Comparison of ENCODE assay signal across 16 mouse cellular contexts in the genomic region with DNA sequence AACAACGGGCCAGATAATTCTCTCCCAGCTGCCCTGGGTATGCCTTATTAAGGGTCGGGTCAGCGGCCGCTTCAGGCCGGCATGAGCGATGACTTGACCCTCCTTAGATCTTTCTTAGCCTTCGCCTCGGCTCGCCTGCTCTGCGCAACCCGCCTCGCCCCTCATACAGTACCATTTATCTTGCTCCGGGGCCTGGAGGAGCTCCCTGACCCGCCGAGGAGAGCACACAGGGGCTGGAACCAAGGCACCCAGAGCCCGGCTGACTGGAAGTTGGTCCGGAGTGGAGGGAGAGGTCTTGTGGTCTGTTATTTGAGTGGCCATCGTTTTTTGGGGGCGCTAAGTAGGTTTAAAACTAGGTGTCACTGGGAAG. TPM values are rescaled to one million over a fixed set of nuclear protein-coding genes. Genes with fewer than 3 reads are reported as not detected.
DNase-seq lines count a peak whose midpoint lies in the region; ATAC-seq and TF ChIP-seq lines count a peak whose summit lies in the region.
"Had no signal": no experiment of that assay in that cellular context is flagged by ENCODE, and none has a peak within 500 bp of the region (broad histone marks: within the 10 kb centered on the region; RNA-seq: fewer than 3 reads in every experiment).

No protein-coding gene starts in this region.

- H3K9ac ChIP-seq in lung, embryonic 14.5 days = peak overlapping the region; percentile 98
- H3K9ac ChIP-seq in heart, postnatal 0 days (replicated peaks; ENCODE audit: low read depth, low read length) = peak overlapping the region; percentile 82

- TF ChIP-seq CTCF in lung, embryonic 14.5 days (IDR thresholded peaks at IDR 0.05; ENCODE audit: low read depth) = no peak
- no peak for TF ChIP-seq CTCF in heart, postnatal 0 days (IDR thresholded peaks at IDR 0.05; ENCODE audit: low read depth)

- H3K9me3 ChIP-seq in lung, embryonic 14.5 days (ENCODE audit: low read depth, low read length) = no peaks in the 10 kb centered on the region
- H3K9me3 ChIP-seq in heart, postnatal 0 days (replicated peaks; ENCODE audit: control insufficient read depth, low read length) = no peaks in the 10 kb centered on the region

- no peak for ATAC-seq in lung, embryonic 14.5 days (ENCODE audit: insufficient read depth)
- no peak for ATAC-seq in heart, postnatal 0 days (ENCODE audit: insufficient read depth, low read depth)
- ATAC-seq: hindbrain, embryonic 16.5 days had no signal

- H3K27ac ChIP-seq in lung, embryonic 14.5 days (ENCODE audit: low read depth) = peak overlapping the region; percentile 97
- peak overlapping the region; percentile 88 for H3K27ac ChIP-seq in heart, postnatal 0 days (ENCODE audit: low read depth)
- H3K27ac ChIP-seq: macrophage had no signal

- H3K36me3 ChIP-seq in lung, embryonic 14.5 days (ENCODE audit: insufficient read depth) = peaks cover 45% of the 10 kb centered on the region
- H3K36me3 ChIP-seq in heart, postnatal 0 days (replicated peaks; ENCODE audit: control insufficient read depth, insufficient read depth, low read length) = peaks cover 15% of the 10 kb centered on the region; the same call in 1 of the 2 replicates

- H3K4me2 ChIP-seq in lung, embryonic 14.5 days = peak overlapping the region; percentile 84
- H3K4me2 ChIP-seq in heart, postnatal 0 days (ENCODE audit: low read depth, low read length) = peak overlapping the region; percentile 75

- TF ChIP-seq EP300 in heart, postnatal 0 days (IDR thresholded peaks at IDR 0.05; ENCODE audit: low read depth) = no peak

- WGBS in lung, embryonic 14.5 days = 1% methylated on average over 19 of the region's 19 CpGs
- 7% methylated on average over 19 of the region's 19 CpGs for WGBS in heart, postnatal 0 days

- H3K4me3 ChIP-seq in lung, embryonic 14.5 days (ENCODE audit: low read depth, low read length) = peak overlapping the region; percentile 63
- peak overlapping the region; percentile 64 for H3K4me3 ChIP-seq in heart, postnatal 0 days (ENCODE audit: low read depth, low read length)

- peak; percentile 60 for DNase-seq in embryo, embryonic 11 days
- no peak for DNase-seq in embryo, embryonic 10.5 days (ENCODE audit: low spot score)
- peak; percentile 53 for DNase-seq in lung, embryonic 14.5 days
- DNase-seq in lung, adult 18-20 months = no peak
- DNase-seq in ZHBTc4 (ENCODE audit: low read depth, low spot score) = peak; percentile 45
- peak; percentile 15 for DNase-seq in heart, postnatal 0 days (ENCODE audit: low spot score)
- no peak for DNase-seq in spleen, adult 12 weeks (ENCODE audit: low spot score)
- no peak for DNase-seq in thymus, postnatal 0 days (ENCODE audit: low spot score)
- DNase-seq: cerebellum, adult 9-10 months; gastrocnemius, postnatal 36 days; right cerebral cortex, postnatal 25 days; thymus, postnatal 14 days had no signal

- no peaks in the 10 kb centered on the region for H3K4me1 ChIP-seq in lung, embryonic 14.5 days (ENCODE audit: insufficient read depth)
- H3K4me1 ChIP-seq in heart, postnatal 0 days (ENCODE audit: control insufficient read depth, insufficient read depth) = peaks cover 8% of the 10 kb centered on the region

- peaks cover 61% of the 10 kb centered on the region for H3K27me3 ChIP-seq in lung, embryonic 14.5 days (ENCODE audit: insufficient read depth, low read length)
- peaks cover 42% of the 10 kb centered on the region for H3K27me3 ChIP-seq in heart, postnatal 0 days (ENCODE audit: control insufficient read depth, insufficient read depth, low read length)

RNA-seq across cellular contexts. Expression of a gene that starts 4.8 kb away (rescaled TPM):
- 57.7 and 59.4 TPM in 2 replicates for polyA plus RNA-seq in lung, embryonic 14.5 days (2014; fragmentation: Nextera tagmentation; extraction: Ambion mirVana)
- 17.3 and 22.8 TPM in 2 replicates for total RNA-seq in heart, postnatal 0 days (2014; rRNA removed; ENCODE audit: low replicate concordance)
- 29.2 and 31.1 TPM in 2 replicates for polyA plus RNA-seq in heart, postnatal 0 days (2015; fragmentation: Nextera tagmentation; extraction: Ambion mirVana)
- polyA plus RNA-seq in thymus, postnatal 0 days (2015; fragmentation: Nextera tagmentation; extraction: Ambion mirVana) = 0.05 and 0.08 TPM in 2 replicates
- total RNA-seq: gastrocnemius, postnatal 36 days; layer of hippocampus, adult 8-10 months; left cerebral cortex, postnatal 14 days had no signal
- polyA plus RNA-seq: macrophage had no signal

Comparison
In these comparisons a context has a peak if more than half of its experiments do, and no peak if none do; other contexts are left out.
1. DNase-seq: peak in embryo, embryonic 11 days (single experiment), lung, embryonic 14.5 days (single experiment), ZHBTc4 (single experiment) and heart, postnatal 0 days (single experiment); none in embryo, embryonic 10.5 days (single experiment), lung, adult 18-20 months (0 of 2), spleen, adult 12 weeks (single experiment) and thymus, postnatal 0 days (single experiment).
2. RNA of a gene that starts 4.8 kb away (polyA plus RNA-seq): 57.7 to 59.4 TPM in lung, embryonic 14.5 days and 29.2 to 31.1 TPM in heart, postnatal 0 days; 0.05 to 0.08 TPM in thymus, postnatal 0 days; every median in the first group is over 10 times any median in the second.